Mouse (Mus musculus): Measurements from ENCODE around the gene Ssxb9.
"Not testable (repeated sequence)": the region's sequence is repeated elsewhere in the genome, so short reads cannot be mapped to it uniquely, and the experiment has no call there.

The Ssxb9 gene

DNA sequence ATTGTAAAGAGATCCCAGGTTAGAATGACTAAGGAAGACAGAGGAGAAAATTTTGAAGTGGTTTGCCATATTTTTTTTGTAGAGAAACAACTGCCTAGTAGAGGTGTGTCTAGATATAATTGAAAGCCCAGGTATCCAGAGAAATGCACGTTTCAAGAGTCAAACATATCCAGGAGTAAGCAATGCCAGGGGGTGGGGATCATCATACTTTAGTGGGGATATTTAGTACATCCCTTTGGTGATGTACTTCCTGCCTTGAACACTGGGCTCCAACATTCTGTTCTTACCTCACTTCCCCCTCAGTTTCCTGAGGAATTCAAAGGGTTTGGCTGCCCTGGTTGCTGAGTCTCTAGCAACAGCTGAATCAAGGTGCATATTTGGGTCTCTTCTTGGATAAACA is at the start of gene Ssxb9:
Ssxb9 (plus strand) TSS at position 301 of the 400 bp plus-strand sequence.
- DNase-seq (ENCODE audit: low spot score) = not testable (repeated sequence)

GRCm38 (mm10) chrX:8327124-8327523 is 39.7 kb upstream of the Ssxb9 start, which contains the start of gene Ssxb10:
Gene Ssxb10 (plus strand): TSS chrX:8327424.
- no peak for DNase-seq (ENCODE audit: low spot score)

DNA sequence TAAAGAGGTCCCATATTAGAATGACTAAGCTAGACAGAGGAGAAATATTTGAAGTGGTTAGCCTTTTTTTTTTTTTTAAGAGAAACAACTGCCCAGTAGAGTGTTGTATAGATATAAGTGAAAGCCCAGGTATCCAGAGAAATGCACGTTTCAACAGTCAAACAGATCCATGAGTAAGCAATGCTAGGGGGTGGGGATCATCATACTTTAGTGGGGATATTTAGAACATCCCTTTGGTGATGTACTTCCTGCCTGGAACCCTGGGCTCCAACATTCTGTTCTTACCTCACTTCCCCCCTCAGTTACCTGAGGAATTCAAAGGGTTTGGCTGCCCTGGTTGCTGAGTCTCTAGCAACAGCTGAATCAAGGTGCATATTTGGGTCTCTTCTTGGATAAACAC is 46.2 kb downstream of the Ssxb9 start, which contains the start of gene Ssxb1:
Ssxb1 (plus strand) TSS at position 301 of the 400 bp plus-strand sequence.
- DNase-seq (ENCODE audit: low spot score) = not testable (repeated sequence)

All from left cerebral cortex, adult 11 months (tissue).